Mouse (Mus musculus) liver, postnatal 0 days (tissue): ENCODE measurements at regions not wholly inside any gene's neighbourhood (a gene's known extent, or its start where the extent isn't known, plus 50 kb on each side); places are given as distances from the start of the nearest gene placed in this dataset.

Experiments used
- ATAC-seq: fragments of 200-750 bp; cut with Nextera tagmentation; 2 replicates; pipeline ENCODE4 v1.8.0; 2017; ENCODE audit warnings: mild to moderate bottlenecking, moderate library complexity
- DNase-seq: peaks from one replicate; pipeline ENCODE4 v3.0.0-alpha.2; 2016
- H3K27ac ChIP-seq: fragments of 300-500 bp; sonication (generic); 2 replicates; pipeline ENCODE4 v1.5.1; 2014; ENCODE audit warnings: antibody characterized with exemption, moderate library complexity, mild to moderate bottlenecking, low read depth
- H3K27me3 ChIP-seq: fragments of 300-500 bp; sonication (generic); 2 replicates; pipeline ENCODE4 v1.6.1; 2014; ENCODE audit warnings: low read length, control low read depth, mixed read lengths; ENCODE audit not compliant: insufficient read depth
- H3K36me3 ChIP-seq: fragments of 300-500 bp; sonication (generic); replicated peaks from 2 replicates; pipeline ENCODE4 v1.6.1; 2014; ENCODE audit warnings: mild to moderate bottlenecking, control low read depth, low read length, moderate library complexity, mixed read lengths; ENCODE audit not compliant: insufficient read depth
- H3K4me1 ChIP-seq: fragments of 300-500 bp; sonication (generic); 2 replicates; pipeline ENCODE4 v1.6.1; 2014; ENCODE audit warnings: antibody characterized with exemption, mild to moderate bottlenecking, control low read depth; ENCODE audit not compliant: insufficient read depth
- H3K4me2 ChIP-seq: fragments of 300-500 bp; sonication (generic); 2 replicates; pipeline ENCODE4 v1.6.1; 2014; ENCODE audit warnings: low read depth, mild to moderate bottlenecking, low read length, moderate library complexity, mixed read lengths
- H3K4me3 ChIP-seq: fragments of 300-500 bp; sonication (generic); 2 replicates; pipeline ENCODE4 v1.5.1; 2014; ENCODE audit warnings: low read depth, low read length
- H3K9ac ChIP-seq: fragments of 300-500 bp; sonication (generic); replicated peaks from 2 replicates; pipeline ENCODE4 v1.6.1; 2014; ENCODE audit warnings: mild to moderate bottlenecking, moderate library complexity
- H3K9me3 ChIP-seq: fragments of 300-500 bp; sonication (generic); 2 replicates; pipeline ENCODE4 v1.6.1; 2016; ENCODE audit warnings: mild to moderate bottlenecking, control low read depth, low read length, mixed read lengths
- CTCF ChIP-seq: sonication (generic); IDR thresholded peaks from 2 replicates; pipeline ENCODE4 v1.5.1; 2016; ENCODE audit warnings: antibody characterized with exemption, low read depth
- EP300 ChIP-seq: IDR thresholded peaks from 2 replicates; pipeline ENCODE4 v1.6.1; 2016; ENCODE audit warnings: antibody characterized with exemption, low read depth, mild to moderate bottlenecking
- WGBS: fragments of 180-500 bp; shearing (Covaris S2); extraction: QIAGEN DNeasy Blood & Tissue Kit; methylation state at CpG from one replicate; pipeline ENCODE4 v1.1.7; 2014; ENCODE audit not compliant: insufficient replicate concordance; 5-methylcytosine and 5-hydroxymethylcytosine counted together

- no peaks in the 10 kb centered on the region for H3K36me3 ChIP-seq
- DNase-seq (no peak), ATAC-seq (no peak)
- TF ChIP-seq CTCF, result no peak
- no peak for TF ChIP-seq EP300
- H3K4me3 ChIP-seq, result no peak overlapping the region
- H3K27me3 ChIP-seq, result no peaks in the 10 kb centered on the region
- H3K4me2 ChIP-seq, result no peak overlapping the region
- H3K9ac ChIP-seq, result no peak overlapping the region
- no peak overlapping the region for H3K27ac ChIP-seq
- no peaks in the 10 kb centered on the region for H3K4me1 ChIP-seq
- H3K9me3 ChIP-seq, result no peaks in the 10 kb centered on the region
- WGBS, result 65% methylated on average over 7 of the region's 7 CpGs
These were observed 268.6 kb downstream of the Tmem38b start for GRCm38 (mm10) chr4:54094285-54094997.

DNA sequence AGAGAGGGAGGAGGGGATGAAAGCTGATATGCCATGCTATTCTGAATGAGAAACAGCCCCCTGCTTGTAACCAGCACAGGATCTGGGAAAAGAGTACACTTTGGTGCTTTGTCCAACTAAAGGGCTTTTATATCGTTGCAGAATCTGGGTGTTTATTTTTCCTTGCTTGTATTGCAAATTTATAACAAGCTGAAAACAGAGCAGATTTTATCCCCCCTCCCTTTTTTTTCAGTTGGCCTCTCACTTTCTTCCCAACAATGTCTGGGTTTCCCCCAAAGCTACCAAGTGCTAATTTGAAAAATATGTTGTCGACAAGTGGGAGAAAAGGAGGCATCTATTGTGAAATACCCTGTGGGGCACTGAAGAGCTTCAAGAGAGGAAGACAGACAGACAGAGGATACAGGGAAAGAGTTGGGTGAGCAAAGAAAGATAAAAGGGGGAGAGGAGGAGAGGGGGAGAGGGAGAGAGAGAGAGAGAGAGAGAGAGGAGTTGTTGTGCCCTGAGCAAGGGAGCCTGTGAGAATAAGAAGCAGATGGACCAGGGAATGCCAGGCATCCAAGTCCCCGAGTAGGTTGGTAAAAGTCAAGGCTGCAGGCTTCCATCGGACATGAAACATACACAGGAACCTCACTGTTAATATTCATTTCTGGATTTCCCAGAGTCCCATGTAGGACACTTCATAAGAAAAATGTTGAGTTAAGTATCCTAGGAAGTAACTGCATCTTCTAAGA is 269.5 kb downstream of the Tmem38b start:
- 68% methylated on average over 4 of the region's 4 CpGs for WGBS
- H3K4me2 ChIP-seq, result no peak overlapping the region
- DNase-seq, result no peak
- H3K4me3 ChIP-seq, result no peak overlapping the region
- TF ChIP-seq CTCF, result no peak
- TF ChIP-seq EP300, result no peak
- H3K9ac ChIP-seq, result no peak overlapping the region
- no peaks in the 10 kb centered on the region for H3K9me3 ChIP-seq
- H3K27ac ChIP-seq, result no peak overlapping the region
- H3K36me3 ChIP-seq, result no peaks in the 10 kb centered on the region
- no peaks in the 10 kb centered on the region for H3K4me1 ChIP-seq
- H3K27me3 ChIP-seq, result no peaks in the 10 kb centered on the region
- no peak for ATAC-seq

GRCm38 (mm10) chr4:54097543-54097942 is 271.7 kb downstream of the Tmem38b start:
- TF ChIP-seq EP300 (no peak), CTCF (no peak)
- Histone ChIP-seq H3K9ac (no peak overlapping the region), H3K4me1 (no peaks in the 10 kb centered on the region), H3K27ac (no peak overlapping the region), H3K4me3 (no peak overlapping the region), H3K4me2 (no peak overlapping the region), H3K27me3 (no peaks in the 10 kb centered on the region), H3K9me3 (no peaks in the 10 kb centered on the region), H3K36me3 (no peaks in the 10 kb centered on the region)
- ATAC-seq (no peak), DNase-seq (no peak)
- 61% methylated on average over 2 of the region's 2 CpGs for WGBS

DNA sequence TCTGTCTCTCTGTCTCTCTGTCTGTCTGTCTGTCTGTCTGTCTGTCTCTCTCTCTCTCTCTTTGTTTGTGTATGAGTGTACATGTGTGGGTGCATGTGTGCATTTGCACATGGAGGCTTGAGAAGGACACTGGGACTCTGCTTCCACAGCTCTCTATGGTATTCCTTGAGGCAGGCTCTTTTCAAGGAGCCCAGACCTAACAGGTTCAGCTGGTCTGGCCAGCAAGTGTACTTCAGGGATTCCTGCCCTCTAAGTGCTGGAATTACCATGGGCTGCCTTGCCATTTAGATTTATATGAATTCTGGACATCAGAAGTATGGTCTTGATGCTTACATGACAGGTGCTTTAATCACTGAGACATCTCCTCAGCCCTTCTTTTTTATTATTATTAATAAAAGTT is 274.4 kb downstream of the Tmem38b start:
- ATAC-seq, result no peak
- no peak for TF ChIP-seq CTCF
- TF ChIP-seq EP300, result no peak
- DNase-seq, result no peak

DNA sequence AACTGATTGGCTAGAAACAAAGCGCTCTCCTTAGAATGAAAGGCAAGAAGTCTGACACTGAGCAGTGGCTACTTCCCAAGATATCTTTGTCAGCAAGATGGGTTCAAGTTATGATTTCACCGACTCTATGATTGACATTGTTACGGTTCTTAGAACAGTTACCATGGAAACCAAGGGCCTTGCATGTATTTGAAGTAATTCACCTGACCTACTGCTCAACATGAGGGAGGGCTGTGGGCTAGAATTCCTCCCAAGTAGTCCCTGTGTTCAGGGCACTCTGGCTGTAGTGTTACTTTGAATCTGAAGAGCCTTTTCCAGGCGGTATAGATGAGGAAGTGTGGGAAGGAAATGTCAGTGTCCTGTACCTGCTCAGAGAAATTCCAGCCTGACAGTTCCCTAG is 281.1 kb downstream of the Tmem38b start:
- no peak overlapping the region for H3K9ac ChIP-seq
- ATAC-seq (no peak), DNase-seq (no peak)
- no peaks in the 10 kb centered on the region for H3K27me3 ChIP-seq
- TF ChIP-seq CTCF (no peak), EP300 (no peak)
- no peak overlapping the region for H3K27ac ChIP-seq
- WGBS, result 76% methylated on average over 4 of the region's 4 CpGs
- H3K4me1 ChIP-seq, result no peaks in the 10 kb centered on the region
- no peak overlapping the region for H3K4me3 ChIP-seq
- no peaks in the 10 kb centered on the region for H3K36me3 ChIP-seq
- no peak overlapping the region for H3K4me2 ChIP-seq
- no peaks in the 10 kb centered on the region for H3K9me3 ChIP-seq

More for the DNA sequence above, 274.4 kb downstream of the Tmem38b start:
- no peaks in the 10 kb centered on the region for H3K27me3 ChIP-seq
- no peak overlapping the region for H3K9ac ChIP-seq
- H3K36me3 ChIP-seq, result no peaks in the 10 kb centered on the region
- no peak overlapping the region for H3K4me2 ChIP-seq
- no peak overlapping the region for H3K27ac ChIP-seq
- no peaks in the 10 kb centered on the region for H3K4me1 ChIP-seq
- H3K9me3 ChIP-seq, result no peaks in the 10 kb centered on the region
- H3K4me3 ChIP-seq, result no peak overlapping the region

GRCm38 (mm10) chr4:54116310-54116709 is 290.5 kb downstream of the Tmem38b start:
- H3K27me3 ChIP-seq, result no peaks in the 10 kb centered on the region
- ATAC-seq, result no peak
- DNase-seq, result no peak
- H3K9ac ChIP-seq, result no peak overlapping the region
- H3K27ac ChIP-seq, result no peak overlapping the region
- 68% methylated on average over 2 of the region's 2 CpGs for whole genome bisulfite sequencing
- TF ChIP-seq EP300 (no peak), CTCF (no peak)
- H3K4me1 ChIP-seq, result no peaks in the 10 kb centered on the region
- no peak overlapping the region for H3K4me3 ChIP-seq
- H3K9me3 ChIP-seq, result no peaks in the 10 kb centered on the region
- H3K36me3 ChIP-seq, result no peaks in the 10 kb centered on the region
- no peak overlapping the region for H3K4me2 ChIP-seq
